Mouse (Mus musculus) adrenal gland, postnatal 0 days (tissue): ENCODE measurements around the gene Wwtr1. TPM values are rescaled to one million over a fixed set of nuclear protein-coding genes. Genes with fewer than 3 reads are reported as not detected.

Experiments used
- microRNA-seq: library from miRNA; unstranded; fragments of <30 nt; microRNA quantifications from one replicate; pipeline ENCODE4, GENCODE M21; 2016; ENCODE audit warnings: borderline replicate concordance; ENCODE audit not compliant: insufficient number of aligned reads
- polyA plus RNA-seq: library from polyadenylated mRNA; unstranded; fragments of >200 nt; fragmentation: Nextera tagmentation; extraction: Ambion mirVana; gene quantifications from 2 replicates; pipeline ENCODE4 v1.2.1, GENCODE M21; 2015

Gene Wwtr1
- 14.0 and 20.6 TPM in 2 replicates for polyA plus RNA-seq

DNA sequence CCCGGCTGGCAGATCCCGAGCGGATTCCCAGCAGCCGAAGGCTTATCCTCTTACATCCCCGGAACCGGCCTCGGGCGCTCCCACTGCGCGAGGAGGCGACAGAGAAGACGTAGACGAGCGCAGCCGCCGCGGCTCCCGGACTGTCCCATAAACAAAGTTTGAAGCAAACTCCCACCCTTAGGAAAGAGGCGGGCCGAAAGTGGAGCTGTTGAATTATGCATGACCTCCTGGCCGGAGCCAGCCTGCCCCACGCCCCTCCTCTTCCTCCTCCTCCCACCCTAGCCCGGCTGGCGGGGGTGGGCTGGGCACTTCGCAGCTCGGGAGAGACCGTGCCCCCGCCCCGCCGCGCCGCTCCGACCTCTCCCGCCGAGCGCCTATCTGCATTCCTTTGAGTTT is at the start of gene Wwtr1:
Gene Wwtr1, minus strand, starts transcription at position 251 of the 396 bp plus-strand sequence.

DNA sequence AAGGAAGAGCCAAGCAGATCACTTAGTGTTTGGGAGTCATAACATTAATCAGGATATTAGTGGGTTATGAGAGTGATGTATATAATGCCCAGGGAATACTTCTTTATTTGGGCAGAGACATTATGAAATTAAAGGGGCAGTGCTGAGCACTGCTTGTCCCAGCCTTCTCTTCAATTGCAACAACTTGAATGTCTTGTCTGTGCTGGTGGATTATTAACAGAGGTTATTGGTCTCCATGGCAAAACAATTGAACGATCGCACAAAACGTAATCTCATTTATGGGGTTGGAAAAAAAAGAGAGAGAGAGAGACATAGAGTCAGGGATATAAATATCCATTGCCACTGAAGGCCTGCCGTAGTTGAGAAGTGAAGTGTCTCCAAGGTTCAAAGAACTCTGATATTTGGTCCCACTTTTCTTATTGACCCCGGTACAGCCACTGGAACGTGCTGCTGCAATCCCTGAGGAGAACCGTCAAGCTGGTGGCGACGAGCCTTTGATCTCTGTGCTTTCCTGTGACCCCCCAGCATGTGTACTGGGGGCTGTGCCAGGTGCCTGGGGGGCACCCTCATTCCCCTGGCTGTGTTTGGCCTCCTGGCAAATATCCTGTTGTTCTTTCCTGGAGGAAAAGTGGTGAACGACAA is 150.5 kb downstream of the Wwtr1 start, which contains the start of gene Tm4sf4:
Gene Tm4sf4, plus strand, starts transcription at position 226 of the 642 bp plus-strand sequence.

Small RNAs within 50 kb of the gene (microRNA-seq; reads per million reads assigned to microRNA genes)
- not detected for gene Mir6377

Other genes with a start within 250 kb of the Wwtr1 start
- gene Tm4sf4, start 150.6 kb downstream of the Wwtr1 start, polyA plus RNA-seq: 14.8 and 26.9 TPM in 2 replicates
- 102 and 158 TPM in 2 replicates for gene Commd2, start 75.8 kb upstream of the Wwtr1 start, polyA plus RNA-seq
- not detected in 2 replicates for gene Ankub1, start 116.9 kb upstream of the Wwtr1 start, polyA plus RNA-seq
- 137 and 182 TPM in 2 replicates for gene Rnf13, start 160.2 kb upstream of the Wwtr1 start, polyA plus RNA-seq